Mouse (Mus musculus): Measurements from ENCODE around the gene Hnrnpa2b1. TPM values are rescaled to one million over a fixed set of nuclear protein-coding genes. Genes with fewer than 3 reads are reported as not detected.
A peak's percentile ranks its signal among the peaks of the same experiment; 100 is the strongest.

Gene Hnrnpa2b1
- polyA plus RNA-seq, 1 experiment from 2014 or later, result 2,609 TPM

GRCm38 (mm10) chr6:51460021-51460360 lies 9.7 kb downstream of the Hnrnpa2b1 start:
- H3K36me3 ChIP-seq (replicated peaks), result peaks cover 75% of the 10 kb centered on the region
- no peaks in the 10 kb centered on the region for H3K9me3 ChIP-seq
- no peak overlapping the region for H3K4me3 ChIP-seq
- H3K27me3 ChIP-seq (ENCODE audit: poor library complexity, severe bottlenecking), result no peaks in the 10 kb centered on the region
- no peak overlapping the region for H3K27ac ChIP-seq
- WGBS, result 83% methylated on average over 4 of the region's 4 CpGs
- H3K4me1 ChIP-seq, result 0 out of 2 replicates have a peak, but pooled peaks cover 5% of the 10 kb centered on the region
- no peak for DNase-seq (ENCODE audit: extremely low spot score, low spot score)

GRCm38 (mm10) chr6:51459313-51460020 lies 10.2 kb downstream of the Hnrnpa2b1 start:
- DNase-seq (ENCODE audit: extremely low spot score, low spot score), result peak; percentile 44
- H3K36me3 ChIP-seq (replicated peaks), result peaks cover 69% of the 10 kb centered on the region
- no peak overlapping the region for H3K4me3 ChIP-seq
- 40% methylated on average over 5 of the region's 5 CpGs for WGBS
- 0 out of 2 replicates have a peak, but pooled peaks cover 5% of the 10 kb centered on the region for H3K4me1 ChIP-seq
- H3K27ac ChIP-seq, result no peak overlapping the region
- no peaks in the 10 kb centered on the region for H3K27me3 ChIP-seq (ENCODE audit: poor library complexity, severe bottlenecking)
- no peaks in the 10 kb centered on the region for H3K9me3 ChIP-seq

GRCm38 (mm10) chr6:51458925-51459312 lies 10.8 kb downstream of the Hnrnpa2b1 start:
- H3K36me3 ChIP-seq (replicated peaks), result peaks cover 64% of the 10 kb centered on the region
- 0 out of 2 replicates have a peak, but pooled peaks cover 5% of the 10 kb centered on the region for H3K4me1 ChIP-seq
- DNase-seq (ENCODE audit: extremely low spot score, low spot score), result no peak
- no peak overlapping the region for H3K4me3 ChIP-seq
- WGBS, result 55% methylated on average over 2 of the region's 2 CpGs
- H3K9me3 ChIP-seq, result no peaks in the 10 kb centered on the region
- H3K27me3 ChIP-seq (ENCODE audit: poor library complexity, severe bottlenecking), result no peaks in the 10 kb centered on the region
- no peak overlapping the region for H3K27ac ChIP-seq

GRCm38 (mm10) chr6:51457770-51458387 lies 11.8 kb downstream of the Hnrnpa2b1 start:
- WGBS, result 87% methylated on average over 8 of the region's 8 CpGs
- no peak overlapping the region for H3K4me3 ChIP-seq
- H3K27me3 ChIP-seq (ENCODE audit: poor library complexity, severe bottlenecking), result no peaks in the 10 kb centered on the region
- H3K4me1 ChIP-seq, result peaks cover 4% of the 10 kb centered on the region; the same call in 1 of the 2 replicates
- H3K36me3 ChIP-seq (replicated peaks), result peaks cover 53% of the 10 kb centered on the region
- no peak overlapping the region for H3K27ac ChIP-seq
- H3K9me3 ChIP-seq, result no peaks in the 10 kb centered on the region
- no peak for DNase-seq (ENCODE audit: extremely low spot score, low spot score)

GRCm38 (mm10) chr6:51457283-51457682 lies 12.4 kb downstream of the Hnrnpa2b1 start:
- Histone ChIP-seq H3K36me3 (replicated peaks) (peaks cover 47% of the 10 kb centered on the region), H3K9me3 (no peaks in the 10 kb centered on the region), H3K4me3 (no peak overlapping the region), H3K27me3 (ENCODE audit: poor library complexity, severe bottlenecking) (no peaks in the 10 kb centered on the region), H3K27ac (no peak overlapping the region), H3K4me1 (peaks cover 4% of the 10 kb centered on the region; the same call in 1 of the 2 replicates)
- WGBS, result 89% methylated on average over 3 of the region's 3 CpGs
- no peak for DNase-seq (ENCODE audit: extremely low spot score, low spot score)

GRCm38 (mm10) chr6:51456198-51456597 lies 13.5 kb downstream of the Hnrnpa2b1 start:
- Histone ChIP-seq H3K27me3 (ENCODE audit: poor library complexity, severe bottlenecking) (no peaks in the 10 kb centered on the region), H3K4me3 (no peak overlapping the region), H3K4me1 (peaks cover 4% of the 10 kb centered on the region; the same call in 1 of the 2 replicates), H3K27ac (no peak overlapping the region), H3K9me3 (no peaks in the 10 kb centered on the region), H3K36me3 (replicated peaks) (peaks cover 37% of the 10 kb centered on the region)
- no peak for DNase-seq (ENCODE audit: extremely low spot score, low spot score)
- 82% methylated on average over 1 of the region's 1 CpGs for WGBS

- 77% methylated on average over 3 of the region's 3 CpGs for WGBS
- Histone ChIP-seq H3K27ac (no peak overlapping the region), H3K27me3 (ENCODE audit: poor library complexity, severe bottlenecking) (no peaks in the 10 kb centered on the region), H3K36me3 (replicated peaks) (peaks cover 24% of the 10 kb centered on the region), H3K9me3 (no peaks in the 10 kb centered on the region), H3K4me1 (peaks cover 4% of the 10 kb centered on the region; the same call in 1 of the 2 replicates), H3K4me3 (no peak overlapping the region)
- no peak for DNase-seq (ENCODE audit: extremely low spot score, low spot score)
These were observed 14.7 kb downstream of the Hnrnpa2b1 start for GRCm38 (mm10) chr6:51454949-51455348.

- DNase-seq (ENCODE audit: extremely low spot score, low spot score), result no peak
- peaks cover 4% of the 10 kb centered on the region; the same call in 1 of the 2 replicates for H3K4me1 ChIP-seq
- 78% methylated on average over 7 of the region's 7 CpGs for WGBS
- H3K36me3 ChIP-seq (replicated peaks), result peaks cover 7% of the 10 kb centered on the region
- no peaks in the 10 kb centered on the region for H3K27me3 ChIP-seq (ENCODE audit: poor library complexity, severe bottlenecking)
- H3K4me3 ChIP-seq, result no peak overlapping the region
- H3K9me3 ChIP-seq, result no peaks in the 10 kb centered on the region
- H3K27ac ChIP-seq, result no peak overlapping the region
These were observed 16.7 kb downstream of the Hnrnpa2b1 start for GRCm38 (mm10) chr6:51452927-51453503.

- Histone ChIP-seq H3K36me3 (replicated peaks) (no peaks in the 10 kb centered on the region), H3K4me1 (no peaks in the 10 kb centered on the region), H3K27ac (no peak overlapping the region), H3K27me3 (ENCODE audit: poor library complexity, severe bottlenecking) (no peaks in the 10 kb centered on the region), H3K9me3 (no peaks in the 10 kb centered on the region), H3K4me3 (no peak overlapping the region)
- DNase-seq (ENCODE audit: extremely low spot score, low spot score), result no peak
- 63% methylated on average over 9 of the region's 9 CpGs for WGBS
These were observed 27.4 kb downstream of the Hnrnpa2b1 start for GRCm38 (mm10) chr6:51442191-51442835.

- Histone ChIP-seq H3K9me3 (no peaks in the 10 kb centered on the region), H3K27me3 (ENCODE audit: poor library complexity, severe bottlenecking) (peaks cover 22% of the 10 kb centered on the region), H3K4me1 (0 out of 2 replicates have a peak, but pooled peaks cover 3% of the 10 kb centered on the region), H3K36me3 (replicated peaks) (no peaks in the 10 kb centered on the region), H3K27ac (no peak overlapping the region), H3K4me3 (no peak overlapping the region)
- WGBS, result 93% methylated on average over 9 of the region's 9 CpGs
- DNase-seq (ENCODE audit: extremely low spot score, low spot score), result no peak
These were observed 30.8 kb downstream of the Hnrnpa2b1 start for GRCm38 (mm10) chr6:51438826-51439330.

GRCm38 (mm10) chr6:51437665-51438064 lies 32.0 kb downstream of the Hnrnpa2b1 start:
- H3K27me3 ChIP-seq (ENCODE audit: poor library complexity, severe bottlenecking), result peaks cover 34% of the 10 kb centered on the region
- no peak for DNase-seq (ENCODE audit: extremely low spot score, low spot score)
- no peak overlapping the region for H3K27ac ChIP-seq
- no peak overlapping the region for H3K4me3 ChIP-seq
- WGBS, result 82% methylated on average over 4 of the region's 4 CpGs
- H3K9me3 ChIP-seq, result no peaks in the 10 kb centered on the region
- H3K36me3 ChIP-seq (replicated peaks), result no peaks in the 10 kb centered on the region
- H3K4me1 ChIP-seq, result peaks cover 15% of the 10 kb centered on the region

- no peak for DNase-seq (ENCODE audit: extremely low spot score, low spot score)
- Histone ChIP-seq H3K27me3 (ENCODE audit: poor library complexity, severe bottlenecking) (peaks cover 59% of the 10 kb centered on the region), H3K4me3 (no peak overlapping the region), H3K27ac (no peak overlapping the region), H3K9me3 (no peaks in the 10 kb centered on the region), H3K36me3 (replicated peaks) (no peaks in the 10 kb centered on the region), H3K4me1 (peaks cover 21% of the 10 kb centered on the region)
- WGBS, result 37% methylated on average over 7 of the region's 7 CpGs
These were observed 35.4 kb downstream of the Hnrnpa2b1 start for GRCm38 (mm10) chr6:51434270-51434669.
